Mouse (Mus musculus) kidney, postnatal 10 days (tissue): ENCODE results near the gene Gm19684.
"Not testable (repeated sequence)": the region's sequence is repeated elsewhere in the genome, so short reads cannot be mapped to it uniquely, and the experiment has no call there.

Experiments
- DNase-seq: peaks from one replicate; pipeline ENCODE4 v3.0.0; 2021; ENCODE audit warnings: mixed read lengths

Gene Gm19684

GRCm38 (mm10) chr17:36131516-36132265 is 10.2 kb downstream of the Gm19684 start:
- DNase-seq = no peak

DNA sequence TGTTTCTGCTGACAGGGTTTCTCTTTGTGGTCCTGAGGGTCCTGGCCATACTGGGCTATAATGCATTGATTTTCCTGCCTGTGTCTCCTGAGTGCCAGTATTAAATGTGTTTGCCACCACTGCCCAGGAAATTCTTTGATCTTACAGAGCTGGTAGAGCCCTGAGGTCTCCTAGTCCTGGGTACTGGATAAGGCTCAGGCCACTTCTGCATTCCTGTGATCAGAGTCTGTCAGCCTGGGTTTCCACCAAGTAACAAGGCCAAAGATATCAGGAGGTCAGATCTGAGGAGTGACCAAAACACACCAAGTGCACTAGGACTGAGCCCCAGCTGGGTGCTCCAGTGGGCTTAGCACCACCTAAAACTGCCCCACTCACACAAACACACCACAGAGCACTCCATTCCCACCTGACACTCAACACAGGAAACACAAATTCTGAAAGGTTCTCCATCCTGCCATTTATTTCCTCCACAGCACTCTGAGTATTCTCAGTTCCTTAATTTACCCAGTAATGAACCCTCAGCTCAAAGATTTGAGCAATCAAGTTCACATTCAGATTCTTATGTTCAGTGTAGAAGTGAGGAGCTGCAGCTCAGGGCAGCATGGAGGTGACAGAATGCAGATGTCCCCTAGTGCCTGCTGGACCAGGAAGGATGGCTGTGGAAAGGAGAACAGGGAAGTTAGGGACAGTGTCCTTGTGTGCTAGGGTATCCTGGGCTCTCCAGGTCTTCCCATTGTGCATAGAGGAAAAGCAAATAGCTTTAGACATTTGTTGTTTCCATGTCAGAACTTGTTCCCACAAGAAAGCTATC is 14.1 kb downstream of the Gm19684 start:
- DNase-seq = not testable (repeated sequence)

DNA sequence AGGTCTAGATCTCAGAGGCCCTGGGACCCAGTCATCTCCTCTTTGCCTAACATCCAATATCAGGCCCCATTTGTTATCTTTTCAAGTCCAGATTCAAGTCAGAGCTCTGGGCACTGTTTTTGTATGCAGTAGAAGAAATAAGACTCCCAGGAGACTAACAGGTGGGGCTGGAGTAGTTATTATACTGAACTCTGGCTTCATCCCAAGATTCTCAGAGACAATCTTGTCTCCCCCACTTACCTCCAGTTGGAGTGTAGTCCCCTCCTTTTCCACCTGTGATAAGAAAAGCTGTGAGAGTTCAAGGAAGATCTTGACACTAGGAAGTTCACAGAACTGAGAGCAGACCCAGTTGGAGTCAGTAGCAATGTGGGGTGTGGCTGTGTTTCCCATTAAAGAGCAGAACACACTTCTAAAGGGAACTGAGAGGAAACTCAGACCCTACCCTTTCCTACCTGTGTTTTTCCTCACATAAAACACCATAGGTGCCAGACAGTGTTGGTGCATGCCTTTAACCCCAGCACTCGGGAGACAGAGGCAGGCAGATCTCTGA is 14.9 kb downstream of the Gm19684 start:
- DNase-seq = not testable (repeated sequence)

DNA sequence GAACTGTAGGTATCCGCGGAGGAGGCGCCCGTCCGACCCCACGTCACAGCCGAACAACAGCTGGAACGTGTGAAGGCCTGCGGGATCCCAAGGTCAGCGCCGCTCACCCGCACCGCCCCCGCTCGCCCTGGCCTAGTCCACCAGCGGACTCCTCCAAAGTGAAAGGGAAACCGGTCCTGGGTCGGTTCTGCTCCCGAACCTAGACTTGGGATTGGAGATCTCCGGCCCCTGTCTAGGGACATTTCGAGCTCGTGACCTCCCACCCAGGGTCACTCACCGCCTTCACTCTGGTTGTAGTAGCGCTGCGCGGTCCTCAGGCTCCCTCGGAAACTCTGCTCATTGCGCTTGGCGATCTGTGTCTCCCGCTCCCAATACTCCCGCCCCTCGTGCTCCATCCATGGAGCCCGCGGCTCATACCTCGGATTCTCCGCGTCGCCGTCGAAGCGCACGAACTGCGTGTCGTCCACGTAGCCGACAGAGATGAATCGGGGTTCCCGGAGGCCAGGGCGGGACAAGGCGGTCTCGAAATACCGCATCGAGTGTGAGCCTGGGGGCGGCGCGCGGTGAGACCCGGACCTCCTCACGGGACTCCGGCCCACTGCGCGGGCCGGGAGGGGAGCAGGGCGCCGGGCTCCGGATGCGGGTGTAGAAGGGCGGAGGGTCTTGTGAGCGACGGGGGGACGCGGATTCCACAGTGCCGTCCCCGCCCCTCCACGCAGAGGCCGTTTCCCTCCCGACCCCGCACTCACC is 23.8 kb downstream of the Gm19684 start:
- DNase-seq = peak; percentile 27

- DNase-seq = not testable (repeated sequence)
These were observed 24.3 kb downstream of the Gm19684 start for GRCm38 (mm10) chr17:36145861-36146156.

GRCm38 (mm10) chr17:36146937-36147336 is 25.5 kb downstream of the Gm19684 start:
- not testable (repeated sequence) for DNase-seq

GRCm38 (mm10) chr17:36148468-36148867 is 27.0 kb downstream of the Gm19684 start:
- DNase-seq = not testable (repeated sequence)

- not testable (repeated sequence) for DNase-seq
These were observed 29.7 kb downstream of the Gm19684 start for GRCm38 (mm10) chr17:36151200-36151599.

GRCm38 (mm10) chr17:36154271-36155149 is 33.0 kb downstream of the Gm19684 start:
- DNase-seq = no peak

DNA sequence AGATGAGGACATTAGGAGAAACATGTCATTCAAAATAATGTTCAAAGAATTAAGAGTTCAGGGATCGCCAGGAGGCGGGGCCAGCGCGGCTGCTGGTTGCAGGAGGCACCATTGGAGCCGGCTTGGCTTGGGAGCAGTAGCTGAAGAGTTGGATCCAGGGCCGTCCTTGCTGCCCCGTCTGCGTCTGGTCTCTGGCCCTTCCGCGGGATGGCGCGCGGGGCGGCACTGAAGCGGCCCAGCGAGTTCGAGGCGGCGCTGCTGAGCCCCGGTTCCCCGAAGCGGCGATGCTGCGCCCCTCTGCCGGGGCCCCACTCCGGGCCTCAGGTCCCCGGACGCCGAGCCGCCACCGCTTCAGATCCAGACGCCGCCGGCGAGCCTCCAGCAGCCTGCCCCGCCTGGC is 36.3 kb downstream of the Gm19684 start:
- peak; percentile 10 for DNase-seq

- DNase-seq = not testable (repeated sequence)
These were observed 36.8 kb downstream of the Gm19684 start for GRCm38 (mm10) chr17:36158264-36158663.

- no peak for DNase-seq
These were observed 39.9 kb downstream of the Gm19684 start for GRCm38 (mm10) chr17:36161129-36162051.

DNA sequence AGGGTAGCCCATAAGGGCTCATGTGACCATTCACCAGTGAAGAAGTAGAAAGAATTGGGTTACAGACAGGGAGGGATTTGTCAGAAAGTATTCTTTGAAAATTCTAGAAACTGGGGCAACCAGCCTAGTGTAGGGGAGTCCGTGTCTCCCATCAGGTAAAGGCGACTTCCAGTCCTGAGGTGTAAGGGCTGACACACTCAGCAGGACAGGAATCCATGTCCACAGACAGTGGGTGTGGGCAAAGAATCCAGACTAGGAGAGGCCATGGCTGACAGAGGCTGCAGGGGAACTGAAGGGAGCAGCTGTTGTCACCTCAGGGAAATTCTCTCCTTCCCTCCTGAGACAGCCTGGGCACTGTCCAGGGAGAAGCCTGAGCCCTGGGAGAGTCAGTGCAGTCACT is 45.4 kb downstream of the Gm19684 start:
- not testable (repeated sequence) for DNase-seq

- no peak for DNase-seq
These were observed 46.0 kb downstream of the Gm19684 start for GRCm38 (mm10) chr17:36167306-36168038.

- peak; percentile 15 for DNase-seq
These were observed 46.7 kb downstream of the Gm19684 start, which contains the start of gene Gm8909 for GRCm38 (mm10) chr17:36168039-36168652. Gm8909 (minus strand) TSS chr17:36168537.

GRCm38 (mm10) chr17:36169094-36169493 is 47.6 kb downstream of the Gm19684 start:
- not testable (repeated sequence) for DNase-seq

DNA sequence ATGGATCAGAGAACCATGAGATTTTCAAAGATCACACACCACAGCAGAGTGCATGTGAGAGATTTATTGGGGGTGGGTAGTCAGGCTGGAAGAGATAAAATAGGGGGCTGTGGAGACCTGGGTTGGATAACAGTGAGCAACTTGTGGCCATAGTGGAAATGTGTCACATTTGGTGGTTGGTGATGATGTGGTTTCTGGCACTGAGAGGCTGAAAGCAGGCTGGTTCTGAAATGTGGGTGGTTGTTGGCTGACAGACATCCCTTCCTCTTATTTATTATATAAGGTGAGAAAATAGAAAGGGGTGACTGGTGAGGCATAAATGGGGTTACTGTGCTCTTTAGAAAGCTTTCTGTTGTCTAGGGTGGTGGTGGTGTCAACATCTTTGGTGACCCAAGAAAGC is 48.3 kb downstream of the Gm19684 start:
- no peak for DNase-seq

DNA sequence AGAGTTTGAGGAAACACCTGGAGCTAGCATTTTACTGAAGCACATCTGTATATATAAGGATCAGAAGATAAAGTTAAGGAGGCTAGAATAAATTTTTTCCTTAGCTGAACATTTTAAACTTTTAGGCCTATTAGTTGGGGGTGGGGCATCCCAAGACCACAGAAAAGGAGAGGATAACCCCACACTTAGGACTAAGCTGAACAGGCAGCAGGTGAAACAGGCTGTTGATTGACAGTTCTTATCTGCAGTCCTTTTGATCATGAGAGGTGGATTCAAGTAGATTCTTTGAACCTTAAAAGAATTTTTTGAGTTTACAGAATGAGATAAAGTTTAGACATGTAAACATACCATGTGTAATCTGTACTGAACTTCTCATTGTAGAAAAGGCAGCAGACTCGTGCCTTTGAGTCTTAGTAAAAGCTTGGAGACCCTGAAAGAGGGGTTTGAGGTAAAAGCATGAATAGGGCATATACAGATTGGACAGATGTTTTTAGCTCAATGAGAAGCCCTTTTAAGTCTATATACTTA is 48.9 kb downstream of the Gm19684 start:
- DNase-seq = no peak

DNA sequence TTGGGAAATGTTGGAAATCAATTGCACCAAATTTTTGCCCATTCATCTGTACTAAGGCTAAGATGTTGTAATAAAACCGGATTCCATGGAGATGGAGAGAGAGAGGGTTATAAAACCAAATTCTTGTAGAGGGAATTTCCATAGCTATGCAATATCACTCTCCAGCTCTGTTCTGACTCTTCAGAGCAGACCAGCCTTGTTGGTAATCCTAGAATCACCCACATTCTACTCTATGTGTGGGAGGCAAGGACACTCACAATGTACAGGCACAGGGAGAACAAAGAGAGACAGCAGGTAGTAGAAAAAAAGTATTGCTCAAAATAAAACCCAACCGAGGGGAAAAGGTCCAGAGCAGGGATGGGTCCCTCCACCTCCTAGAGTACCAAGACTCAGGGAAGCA is 54.7 kb downstream of the Gm19684 start:
- not testable (repeated sequence) for DNase-seq
